Mouse (Mus musculus) erythroblast, embryonic 14.5 days (primary cell): ENCODE results near the gene Acvr1.

Source experiments
- GATA1 ChIP-seq: IDR thresholded peaks from 2 replicates; pipeline ENCODE4 v1.6.1; 2012; ENCODE audit warnings: low read length, inconsistent platforms, mixed read lengths
- TAL1 ChIP-seq: IDR thresholded peaks from 3 replicates; pipeline ENCODE4 v1.6.1; 2012; ENCODE audit warnings: low read length, inconsistent platforms, mixed read lengths

DNA sequence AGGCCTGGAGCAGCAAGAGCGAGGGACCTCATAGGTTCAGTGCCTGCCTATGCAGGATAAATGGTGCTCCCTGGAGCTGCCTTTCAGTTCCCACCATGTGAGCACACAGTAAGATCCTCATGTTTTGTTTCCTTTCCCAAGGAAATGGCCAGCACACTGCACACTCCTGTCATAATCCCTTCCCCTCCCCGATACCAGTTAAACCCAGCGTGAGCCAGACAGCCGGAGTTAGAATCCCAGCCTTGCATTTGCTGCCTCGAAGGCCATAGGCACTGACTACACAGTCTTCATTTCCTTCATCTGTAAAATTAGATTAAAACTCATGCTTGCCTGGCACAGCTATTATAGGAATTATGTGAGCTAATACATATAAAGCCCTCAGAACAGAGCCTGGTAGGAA is 37.6 kb downstream of the Acvr1 start:
- TF ChIP-seq GATA1 (no peak), TAL1 (no peak)
